Mouse (Mus musculus) neural tube, embryonic 12.5 days (tissue): ENCODE measurements at regions not wholly inside any gene's neighbourhood (a gene's known extent, or its start where the extent isn't known, plus 50 kb on each side); places are given as distances from the start of the nearest gene placed in this dataset.

Experiments
- ATAC-seq: fragments of 200-750 bp; cut with Nextera tagmentation; 2 replicates; pipeline ENCODE4 v1.8.0; 2017; ENCODE audit warnings: low read depth, mild to moderate bottlenecking, moderate TSS enrichment, moderate library complexity; ENCODE audit not compliant: low FRiP score
- H3K27ac ChIP-seq: fragments of 300-500 bp; sonication (generic); 2 replicates; pipeline ENCODE4 v1.5.1; 2016
- H3K27me3 ChIP-seq: fragments of 300-500 bp; sonication (generic); replicated peaks from 2 replicates; pipeline ENCODE4 v1.6.1; 2016; ENCODE audit warnings: mild to moderate bottlenecking
- H3K36me3 ChIP-seq: fragments of 300-500 bp; sonication (generic); 2 replicates; pipeline ENCODE4 v1.6.1; 2016; ENCODE audit warnings: mild to moderate bottlenecking
- H3K4me1 ChIP-seq: fragments of 300-500 bp; sonication (generic); 2 replicates; pipeline ENCODE4 v1.6.1; 2016
- H3K4me2 ChIP-seq: fragments of 300-500 bp; sonication (generic); replicated peaks from 2 replicates; pipeline ENCODE4 v1.6.1; 2016; ENCODE audit warnings: mild to moderate bottlenecking
- H3K4me3 ChIP-seq: fragments of 300-500 bp; sonication (generic); 2 replicates; pipeline ENCODE4 v1.5.1; 2016
- H3K9ac ChIP-seq: fragments of 300-500 bp; sonication (generic); 2 replicates; pipeline ENCODE4 v1.6.1; 2016; ENCODE audit warnings: mild to moderate bottlenecking
- H3K9me3 ChIP-seq: fragments of 300-500 bp; sonication (generic); 2 replicates; pipeline ENCODE4 v1.6.1; 2016; ENCODE audit warnings: mild to moderate bottlenecking
- WGBS: fragments of 180-500 bp; shearing (Covaris S2); methylation state at CpG from one replicate; pipeline ENCODE4 v1.1.7; 2016; 5-methylcytosine and 5-hydroxymethylcytosine counted together

GRCm38 (mm10) chr7:113672779-113673595 is 92.8 kb upstream of the Spon1 start:
- Histone ChIP-seq H3K27ac (no peak overlapping the region), H3K9ac (no peak overlapping the region), H3K4me1 (peaks cover 14% of the 10 kb centered on the region), H3K36me3 (no peaks in the 10 kb centered on the region), H3K9me3 (no peaks in the 10 kb centered on the region), H3K4me3 (no peak overlapping the region), H3K27me3 (no peaks in the 10 kb centered on the region), H3K4me2 (peak overlapping the region; percentile 42)
- ATAC-seq, result peak; percentile 66; the same call in 1 of the 2 replicates
- 26% methylated on average over 18 of the region's 18 CpGs for WGBS

DNA sequence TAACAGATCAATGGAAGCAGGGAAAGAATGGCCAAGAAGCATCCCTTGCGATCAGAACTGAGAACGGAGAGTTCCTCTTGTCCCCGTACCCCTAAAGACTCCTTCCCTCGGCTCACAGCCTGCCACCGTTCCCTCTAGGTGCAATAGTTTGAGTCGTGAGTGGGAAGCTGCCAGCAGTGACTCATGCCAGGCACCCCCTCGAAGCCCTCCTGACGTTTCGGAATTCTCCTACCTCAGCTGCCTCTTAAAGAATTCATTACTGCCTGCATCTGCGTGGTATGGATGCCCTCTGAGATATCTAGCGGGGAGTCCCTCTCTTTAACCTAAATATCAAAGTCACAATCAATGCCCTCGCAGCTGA is 92.2 kb upstream of the Spon1 start:
- 68% methylated on average over 12 of the region's 12 CpGs for WGBS
- H3K36me3 ChIP-seq, result no peaks in the 10 kb centered on the region
- no peaks in the 10 kb centered on the region for H3K27me3 ChIP-seq
- H3K27ac ChIP-seq, result no peak overlapping the region
- H3K9me3 ChIP-seq, result no peaks in the 10 kb centered on the region
- peak overlapping the region; percentile 42 for H3K4me2 ChIP-seq
- no peak overlapping the region for H3K9ac ChIP-seq
- no peak for ATAC-seq
- H3K4me1 ChIP-seq, result peaks cover 14% of the 10 kb centered on the region
- no peak overlapping the region for H3K4me3 ChIP-seq

GRCm38 (mm10) chr7:113682271-113682670 is 83.5 kb upstream of the Spon1 start:
- ATAC-seq, result no peak
- H3K9me3 ChIP-seq, result no peaks in the 10 kb centered on the region
- WGBS, result 86% methylated on average over 5 of the region's 5 CpGs

DNA sequence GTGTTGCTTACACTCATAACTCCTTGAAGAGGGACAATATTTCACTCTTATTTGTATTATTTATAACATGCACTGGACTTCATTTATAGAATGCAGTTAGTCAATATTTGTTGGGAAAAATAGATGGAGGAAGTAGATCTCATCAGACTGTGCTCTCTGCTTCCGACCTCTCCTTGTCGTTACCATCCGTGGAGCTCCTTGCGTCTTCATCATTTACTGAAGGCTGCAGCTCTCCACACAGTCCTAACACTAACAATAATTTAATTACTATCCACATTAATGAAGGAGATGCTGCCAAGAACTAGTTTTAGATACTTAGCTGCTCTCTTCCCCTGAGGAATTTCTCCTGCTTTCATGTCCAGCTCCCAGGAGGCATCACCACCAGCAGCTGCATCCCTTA is 80.4 kb upstream of the Spon1 start:
- peaks cover 3% of the 10 kb centered on the region; the same call in 1 of the 2 replicates for H3K4me1 ChIP-seq
- H3K4me3 ChIP-seq, result no peak overlapping the region
- H3K4me2 ChIP-seq, result no peak overlapping the region
- no peaks in the 10 kb centered on the region for H3K36me3 ChIP-seq
- H3K9me3 ChIP-seq, result no peaks in the 10 kb centered on the region
- no peak overlapping the region for H3K9ac ChIP-seq
- no peak overlapping the region for H3K27ac ChIP-seq
- ATAC-seq, result no peak
- WGBS, result 92% methylated on average over 4 of the region's 4 CpGs
- H3K27me3 ChIP-seq, result no peaks in the 10 kb centered on the region

More at GRCm38 (mm10) chr7:113682271-113682670, 83.5 kb upstream of the Spon1 start:
- Histone ChIP-seq H3K9ac (no peak overlapping the region), H3K27me3 (no peaks in the 10 kb centered on the region), H3K4me1 (no peaks in the 10 kb centered on the region), H3K4me2 (no peak overlapping the region), H3K36me3 (no peaks in the 10 kb centered on the region), H3K27ac (no peak overlapping the region), H3K4me3 (no peak overlapping the region)

GRCm38 (mm10) chr7:113686527-113686926 is 79.3 kb upstream of the Spon1 start:
- H3K27ac ChIP-seq, result no peak overlapping the region
- no peaks in the 10 kb centered on the region for H3K9me3 ChIP-seq
- no peak overlapping the region for H3K4me3 ChIP-seq
- no peaks in the 10 kb centered on the region for H3K36me3 ChIP-seq
- no peak for ATAC-seq
- no peaks in the 10 kb centered on the region for H3K27me3 ChIP-seq
- H3K4me1 ChIP-seq, result peaks cover 3% of the 10 kb centered on the region; the same call in 1 of the 2 replicates
- H3K9ac ChIP-seq, result no peak overlapping the region
- WGBS, result 68% methylated on average over 3 of the region's 3 CpGs
- no peak overlapping the region for H3K4me2 ChIP-seq

GRCm38 (mm10) chr7:113687566-113687965 is 78.2 kb upstream of the Spon1 start:
- H3K4me3 ChIP-seq, result no peak overlapping the region
- no peak overlapping the region for H3K9ac ChIP-seq
- WGBS, result 84% methylated on average over 6 of the region's 6 CpGs
- no peak for ATAC-seq
- H3K9me3 ChIP-seq, result no peaks in the 10 kb centered on the region
- no peak overlapping the region for H3K4me2 ChIP-seq
- no peak overlapping the region for H3K27ac ChIP-seq
- H3K4me1 ChIP-seq, result peaks cover 3% of the 10 kb centered on the region; the same call in 1 of the 2 replicates
- H3K27me3 ChIP-seq, result no peaks in the 10 kb centered on the region
- H3K36me3 ChIP-seq, result no peaks in the 10 kb centered on the region

DNA sequence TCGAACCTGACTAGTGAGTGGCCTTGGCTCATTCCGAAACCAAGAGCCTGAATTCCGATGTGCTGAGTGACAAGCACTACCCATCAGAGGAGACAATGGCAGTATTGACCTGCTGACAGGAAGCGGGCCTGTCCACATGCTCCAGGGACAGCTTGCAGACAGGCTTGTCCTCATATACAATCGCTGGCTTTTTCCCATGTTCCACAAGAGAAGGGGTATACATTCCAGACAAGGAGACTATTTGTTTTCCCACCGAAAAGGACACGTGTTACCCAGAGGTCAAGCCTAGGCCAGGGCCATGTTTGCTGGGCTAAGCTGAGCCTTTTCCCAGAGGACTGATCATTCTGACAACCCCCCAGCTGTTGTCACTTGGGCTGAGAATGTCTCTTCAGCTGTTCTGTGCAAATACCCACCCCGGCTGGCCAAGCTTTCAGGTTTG is 77.5 kb upstream of the Spon1 start:
- peaks cover 3% of the 10 kb centered on the region; the same call in 1 of the 2 replicates for H3K4me1 ChIP-seq
- 47% methylated on average over 8 of the region's 8 CpGs for WGBS
- no peak overlapping the region for H3K4me3 ChIP-seq
- no peak overlapping the region for H3K9ac ChIP-seq
- ATAC-seq, result peak; percentile 13; the same call in 1 of the 2 replicates
- H3K27me3 ChIP-seq, result no peaks in the 10 kb centered on the region
- H3K9me3 ChIP-seq, result no peaks in the 10 kb centered on the region
- H3K4me2 ChIP-seq, result no peak overlapping the region
- no peaks in the 10 kb centered on the region for H3K36me3 ChIP-seq
- no peak overlapping the region for H3K27ac ChIP-seq

DNA sequence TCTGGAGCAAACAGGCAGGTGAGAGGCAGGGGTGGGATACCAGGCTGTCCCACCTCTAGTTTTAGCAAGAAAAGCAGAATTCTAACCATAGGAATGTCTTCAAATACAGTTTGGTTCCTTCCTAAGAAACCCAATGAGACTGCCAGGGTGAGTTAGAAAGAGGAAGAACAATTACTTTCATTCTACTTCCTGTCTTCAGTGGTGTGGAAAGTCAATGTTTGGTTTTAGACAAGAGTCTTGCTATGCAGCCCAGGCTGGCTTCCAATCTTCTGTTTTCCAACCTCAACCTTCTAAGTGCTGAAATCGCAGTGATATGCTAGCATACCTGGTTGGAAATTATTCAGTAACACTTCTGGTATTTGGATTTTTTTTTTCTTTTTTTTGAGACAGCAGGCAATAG is 77.1 kb upstream of the Spon1 start:
- no peak for ATAC-seq
- Histone ChIP-seq H3K9me3 (no peaks in the 10 kb centered on the region), H3K27me3 (no peaks in the 10 kb centered on the region), H3K9ac (no peak overlapping the region), H3K27ac (no peak overlapping the region), H3K4me3 (no peak overlapping the region), H3K4me1 (peaks cover 8% of the 10 kb centered on the region), H3K36me3 (no peaks in the 10 kb centered on the region), H3K4me2 (no peak overlapping the region)
- 93% methylated on average over 1 of the region's 1 CpGs for WGBS

DNA sequence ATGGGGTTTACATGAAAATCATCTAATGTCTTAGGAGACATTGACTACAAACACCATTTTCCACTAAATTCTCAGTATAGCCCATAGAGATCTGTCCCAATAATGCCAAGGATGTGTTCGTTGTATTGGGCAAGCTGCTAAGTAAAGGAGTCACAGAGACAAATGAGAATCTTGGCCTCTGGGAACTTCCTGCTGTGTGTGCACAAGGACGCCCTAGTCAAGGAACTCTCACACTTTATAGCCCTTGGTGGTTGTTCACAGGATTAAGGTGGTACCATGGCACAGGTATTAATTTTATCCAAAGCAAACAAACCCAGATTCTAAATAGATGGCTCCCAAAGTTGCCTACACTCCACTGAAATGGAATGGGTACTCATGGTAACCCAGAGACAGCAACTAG is 76.7 kb upstream of the Spon1 start:
- peaks cover 12% of the 10 kb centered on the region for H3K4me1 ChIP-seq
- H3K4me2 ChIP-seq, result no peak overlapping the region
- no peaks in the 10 kb centered on the region for H3K27me3 ChIP-seq
- H3K9me3 ChIP-seq, result no peaks in the 10 kb centered on the region
- H3K27ac ChIP-seq, result no peak overlapping the region
- no peak overlapping the region for H3K9ac ChIP-seq
- no peak overlapping the region for H3K4me3 ChIP-seq
- no peak for ATAC-seq
- WGBS, result 64% methylated on average over 2 of the region's 2 CpGs
- no peaks in the 10 kb centered on the region for H3K36me3 ChIP-seq

DNA sequence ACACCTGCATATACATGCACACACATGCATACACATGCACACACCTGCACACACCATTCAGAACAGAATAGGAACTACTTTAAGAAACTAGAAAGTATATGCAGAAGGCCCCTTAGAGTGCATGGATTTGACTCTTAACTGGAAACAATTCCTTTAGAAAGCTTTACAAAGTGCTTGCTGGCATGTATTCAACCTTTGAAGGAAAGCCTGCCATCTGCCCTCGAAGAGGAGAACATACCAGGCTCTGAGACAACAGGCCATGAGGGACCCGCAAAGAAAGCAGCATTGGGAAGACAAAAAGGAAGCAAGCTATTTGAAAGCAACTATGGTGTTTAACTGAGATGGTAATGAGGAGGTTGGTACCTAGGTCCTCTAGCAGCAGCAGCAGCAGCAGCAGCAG is 74.0 kb upstream of the Spon1 start:
- no peak overlapping the region for H3K27ac ChIP-seq
- no peaks in the 10 kb centered on the region for H3K36me3 ChIP-seq
- H3K4me2 ChIP-seq, result no peak overlapping the region
- H3K9me3 ChIP-seq, result no peaks in the 10 kb centered on the region
- H3K4me3 ChIP-seq, result no peak overlapping the region
- no peaks in the 10 kb centered on the region for H3K27me3 ChIP-seq
- 48% methylated on average over 2 of the region's 2 CpGs for WGBS
- H3K4me1 ChIP-seq, result peaks cover 15% of the 10 kb centered on the region
- no peak for ATAC-seq
- H3K9ac ChIP-seq, result no peak overlapping the region

DNA sequence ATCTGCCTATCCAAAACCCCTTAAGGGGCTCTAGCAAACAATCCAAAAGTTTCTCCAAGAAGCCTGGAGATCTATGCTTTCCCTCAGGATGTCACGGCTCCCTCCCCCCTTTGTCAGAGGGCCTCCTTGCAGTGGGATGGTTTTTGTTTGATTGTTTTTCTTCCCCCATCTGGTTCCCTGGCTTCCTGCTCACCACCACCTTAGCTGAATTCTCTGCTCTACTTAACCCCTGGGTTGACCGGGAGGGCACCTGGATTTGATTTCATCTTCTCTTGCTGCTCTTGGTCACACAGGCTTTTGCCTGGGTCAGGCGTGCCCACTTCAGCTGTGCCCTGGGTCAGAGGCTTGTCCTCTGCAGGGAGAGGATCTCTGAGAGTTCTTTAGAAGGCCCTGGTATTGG is 72.3 kb upstream of the Spon1 start:
- Histone ChIP-seq H3K4me1 (peaks cover 12% of the 10 kb centered on the region), H3K27me3 (no peaks in the 10 kb centered on the region), H3K4me3 (no peak overlapping the region), H3K36me3 (no peaks in the 10 kb centered on the region), H3K4me2 (no peak overlapping the region), H3K9ac (no peak overlapping the region), H3K27ac (no peak overlapping the region), H3K9me3 (no peaks in the 10 kb centered on the region)
- ATAC-seq, result no peak
- 68% methylated on average over 3 of the region's 3 CpGs for WGBS

- WGBS, result 62% methylated on average over 5 of the region's 5 CpGs
- no peak overlapping the region for H3K9ac ChIP-seq
- H3K9me3 ChIP-seq, result 0 out of 2 replicates have a peak, but pooled peaks cover 2% of the 10 kb centered on the region
- no peak for ATAC-seq
- no peak overlapping the region for H3K27ac ChIP-seq
- H3K4me1 ChIP-seq, result peaks cover 12% of the 10 kb centered on the region; the same call in 1 of the 2 replicates
- H3K4me2 ChIP-seq, result no peak overlapping the region
- H3K4me3 ChIP-seq, result no peak overlapping the region
- H3K36me3 ChIP-seq, result no peaks in the 10 kb centered on the region
- no peaks in the 10 kb centered on the region for H3K27me3 ChIP-seq
Measured at GRCm38 (mm10) chr7:113694466-113694865, 71.3 kb upstream of the Spon1 start.

GRCm38 (mm10) chr7:113705929-113706328 is 59.9 kb upstream of the Spon1 start:
- no peaks in the 10 kb centered on the region for H3K9me3 ChIP-seq
- H3K4me1 ChIP-seq, result no peaks in the 10 kb centered on the region; the same call in 1 of the 2 replicates
- no peak overlapping the region for H3K27ac ChIP-seq
- H3K4me3 ChIP-seq, result no peak overlapping the region
- no peak for ATAC-seq
- no peaks in the 10 kb centered on the region for H3K36me3 ChIP-seq
- H3K9ac ChIP-seq, result no peak overlapping the region
- no peak overlapping the region for H3K4me2 ChIP-seq
- H3K27me3 ChIP-seq, result no peaks in the 10 kb centered on the region
